Mouse (Mus musculus): ENCODE measurements around the gene Aldoart2. TPM values are rescaled to one million over a fixed set of nuclear protein-coding genes. Genes with fewer than 3 reads are reported as not detected.
A peak's percentile ranks its signal among the peaks of the same experiment; 100 is the strongest.

Gene Aldoart2
- polyA plus RNA-seq, 1 experiment from 2014 or later = not detected

DNA sequence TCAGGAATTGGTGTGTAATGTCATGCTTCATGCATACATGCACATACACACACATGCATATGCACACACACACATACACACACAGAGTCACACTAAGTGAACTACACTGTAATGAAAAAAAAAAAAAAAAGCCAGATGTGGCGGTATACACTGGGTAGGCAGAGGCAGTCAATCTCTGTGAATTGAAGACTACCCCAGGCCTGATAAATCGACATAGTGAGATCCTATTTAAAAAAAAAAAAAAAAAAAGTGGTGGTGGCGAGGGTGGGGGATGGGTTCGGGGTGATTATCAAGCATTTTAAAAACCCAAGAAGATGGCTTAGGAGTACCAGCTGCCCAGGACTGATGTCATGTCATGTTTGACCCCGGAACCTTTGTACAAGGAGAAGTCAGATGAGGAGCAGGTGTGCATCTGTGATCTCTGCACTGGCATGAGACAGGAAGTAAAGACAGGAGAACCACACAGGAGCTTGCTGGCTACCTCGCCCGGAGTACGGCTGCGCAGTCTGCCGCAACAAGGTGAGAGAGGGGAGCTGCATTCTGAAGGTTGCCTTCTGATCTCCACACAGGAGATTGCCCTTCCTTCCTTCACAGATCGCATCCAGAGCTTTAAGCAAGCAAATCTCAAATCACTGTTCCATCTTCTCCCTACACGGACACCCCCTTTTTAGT lies 5.7 kb upstream of the Aldoart2 start:
- Histone ChIP-seq H3K36me3 (ENCODE audit: insufficient read depth, low read length) (no peaks in the 10 kb centered on the region), H3K4me1 (ENCODE audit: insufficient read depth, low read length) (0 out of 2 replicates have a peak, but pooled peaks cover 6% of the 10 kb centered on the region), H3K27me3 (ENCODE audit: insufficient read depth, low read length) (no peaks in the 10 kb centered on the region), H3K27ac (ENCODE audit: low read length) (no peak overlapping the region), H3K4me2 (replicated peaks; ENCODE audit: low read depth, low read length) (no peak overlapping the region), H3K9ac (replicated peaks; ENCODE audit: low read length) (no peak overlapping the region), H3K4me3 (ENCODE audit: low read length) (no peak overlapping the region), H3K9me3 (ENCODE audit: low read length) (no peaks in the 10 kb centered on the region)
- no peak for ATAC-seq (ENCODE audit: low FRiP score, low TSS enrichment)
- 87% methylated on average over 12 of the region's 12 CpGs for WGBS

- WGBS = 13% methylated on average over 19 of the region's 19 CpGs
- Histone ChIP-seq H3K9me3 (ENCODE audit: low read length) (no peaks in the 10 kb centered on the region), H3K27me3 (ENCODE audit: insufficient read depth, low read length) (no peaks in the 10 kb centered on the region), H3K9ac (replicated peaks; ENCODE audit: low read length) (peak overlapping the region; percentile 31), H3K4me1 (ENCODE audit: insufficient read depth, low read length) (0 out of 2 replicates have a peak, but pooled peaks cover 6% of the 10 kb centered on the region), H3K4me2 (replicated peaks; ENCODE audit: low read depth, low read length) (peak overlapping the region; percentile 54), H3K4me3 (ENCODE audit: low read length) (peak overlapping the region; percentile 43), H3K36me3 (ENCODE audit: insufficient read depth, low read length) (no peaks in the 10 kb centered on the region), H3K27ac (ENCODE audit: low read length) (no peak overlapping the region)
- ATAC-seq (ENCODE audit: low FRiP score, low TSS enrichment) = no peak
Observed at GRCm38 (mm10) chr12:55560025-55560690, 4.9 kb upstream of the Aldoart2 start.

DNA sequence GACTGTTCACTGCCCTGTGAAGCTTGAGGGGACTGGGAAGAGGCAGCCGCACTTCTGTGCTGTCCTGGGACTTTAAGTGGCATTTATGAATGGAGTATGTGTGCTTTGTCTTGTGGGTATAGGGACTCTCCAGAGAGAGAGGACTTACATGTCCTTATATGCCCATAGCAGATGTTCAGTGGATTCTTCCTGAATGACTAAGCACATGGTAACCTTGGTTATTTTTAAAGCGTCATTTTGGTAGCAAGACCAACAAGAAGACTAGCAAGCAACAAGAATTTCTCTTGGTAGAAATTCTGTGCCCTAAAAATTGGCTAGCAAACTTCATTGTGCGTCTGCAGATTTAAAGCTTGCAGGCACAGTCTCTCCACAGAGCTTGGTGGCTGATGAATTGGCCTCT lies 1.3 kb upstream of the Aldoart2 start:
- ATAC-seq (ENCODE audit: low FRiP score, low TSS enrichment) = no peak
- H3K4me3 ChIP-seq (ENCODE audit: low read length) = no peak overlapping the region
- H3K4me1 ChIP-seq (ENCODE audit: insufficient read depth, low read length) = 0 out of 2 replicates have a peak, but pooled peaks cover 6% of the 10 kb centered on the region
- WGBS = 93% methylated on average over 3 of the region's 3 CpGs
- H3K27me3 ChIP-seq (ENCODE audit: insufficient read depth, low read length) = no peaks in the 10 kb centered on the region
- H3K4me2 ChIP-seq (replicated peaks; ENCODE audit: low read depth, low read length) = no peak overlapping the region
- H3K36me3 ChIP-seq (ENCODE audit: insufficient read depth, low read length) = no peaks in the 10 kb centered on the region
- no peaks in the 10 kb centered on the region for H3K9me3 ChIP-seq (ENCODE audit: low read length)
- no peak overlapping the region for H3K9ac ChIP-seq (replicated peaks; ENCODE audit: low read length)
- no peak overlapping the region for H3K27ac ChIP-seq (ENCODE audit: low read length)

DNA sequence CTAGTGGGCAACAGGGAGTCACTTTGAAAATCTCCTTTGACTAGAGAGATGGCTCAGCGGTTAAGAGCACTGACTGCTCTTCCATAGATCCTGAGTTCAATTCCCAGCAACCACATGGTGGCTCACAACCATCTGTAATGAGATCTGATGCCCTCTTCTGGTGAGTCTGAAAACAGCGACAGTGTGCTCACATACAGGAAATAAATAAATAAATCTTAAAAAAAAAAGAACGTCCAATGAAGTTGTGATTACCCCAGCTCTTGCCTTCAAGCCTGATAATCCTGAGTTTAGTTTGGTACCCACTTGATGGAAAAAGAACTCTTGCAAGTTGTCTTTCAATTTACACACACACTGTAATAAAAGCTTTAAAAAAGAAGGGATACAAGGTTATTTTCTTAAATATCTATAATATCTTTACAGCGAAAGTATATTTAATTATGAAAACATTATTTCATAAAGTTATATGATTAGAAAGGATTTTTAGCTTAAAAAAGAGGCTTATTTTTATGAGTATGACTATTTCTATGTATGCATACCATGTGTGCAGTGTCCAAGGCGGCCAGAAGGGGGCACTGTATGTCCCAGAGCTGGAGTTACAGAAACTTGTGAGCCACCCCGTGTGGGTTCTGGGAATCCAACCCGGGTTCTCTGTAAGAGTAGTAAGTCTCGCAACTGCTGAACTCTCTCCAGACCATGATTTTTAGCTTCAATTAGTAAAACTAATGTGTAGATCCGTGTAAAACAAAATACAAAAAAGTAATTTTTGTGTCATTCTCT lies 664 bp upstream of the Aldoart2 start:
- no peaks in the 10 kb centered on the region for H3K9me3 ChIP-seq (ENCODE audit: low read length)
- H3K27ac ChIP-seq (ENCODE audit: low read length) = no peak overlapping the region
- no peaks in the 10 kb centered on the region for H3K27me3 ChIP-seq (ENCODE audit: insufficient read depth, low read length)
- H3K36me3 ChIP-seq (ENCODE audit: insufficient read depth, low read length) = no peaks in the 10 kb centered on the region
- no peak overlapping the region for H3K4me2 ChIP-seq (replicated peaks; ENCODE audit: low read depth, low read length)
- WGBS = 87% methylated on average over 9 of the region's 9 CpGs
- ATAC-seq (ENCODE audit: low FRiP score, low TSS enrichment) = no peak
- H3K4me3 ChIP-seq (ENCODE audit: low read length) = no peak overlapping the region
- 0 out of 2 replicates have a peak, but pooled peaks cover 6% of the 10 kb centered on the region for H3K4me1 ChIP-seq (ENCODE audit: insufficient read depth, low read length)
- H3K9ac ChIP-seq (replicated peaks; ENCODE audit: low read length) = no peak overlapping the region

DNA sequence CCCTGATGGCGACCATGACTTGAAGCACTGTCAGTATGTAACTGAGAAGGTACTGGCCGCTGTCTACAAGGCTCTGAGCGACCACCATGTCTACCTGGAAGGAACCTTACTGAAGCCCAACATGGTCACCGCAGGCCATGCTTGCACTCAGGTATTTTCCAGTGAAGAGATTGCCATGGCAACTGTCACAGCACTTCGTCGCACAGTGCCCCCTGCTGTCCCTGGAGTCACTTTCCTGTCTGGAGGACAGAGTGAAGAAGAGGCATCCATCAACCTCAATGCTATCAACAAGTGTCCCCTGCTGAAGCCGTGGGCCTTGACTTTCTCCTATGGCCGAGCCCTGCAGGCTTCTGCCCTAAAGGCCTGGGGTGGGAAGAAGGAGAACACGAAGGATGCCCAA lies 828 bp downstream of the Aldoart2 start:
- H3K9ac ChIP-seq (replicated peaks; ENCODE audit: low read length) = no peak overlapping the region
- 77% methylated on average over 9 of the region's 9 CpGs for WGBS
- H3K4me1 ChIP-seq (ENCODE audit: insufficient read depth, low read length) = no peaks in the 10 kb centered on the region
- no peak overlapping the region for H3K4me3 ChIP-seq (ENCODE audit: low read length)
- no peaks in the 10 kb centered on the region for H3K27me3 ChIP-seq (ENCODE audit: insufficient read depth, low read length)
- no peaks in the 10 kb centered on the region for H3K36me3 ChIP-seq (ENCODE audit: insufficient read depth, low read length)
- no peak overlapping the region for H3K27ac ChIP-seq (ENCODE audit: low read length)
- no peaks in the 10 kb centered on the region; the same call in 1 of the 2 replicates for H3K9me3 ChIP-seq (ENCODE audit: low read length)
- no peak for ATAC-seq (ENCODE audit: low FRiP score, low TSS enrichment)
- H3K4me2 ChIP-seq (replicated peaks; ENCODE audit: low read depth, low read length) = no peak overlapping the region

DNA sequence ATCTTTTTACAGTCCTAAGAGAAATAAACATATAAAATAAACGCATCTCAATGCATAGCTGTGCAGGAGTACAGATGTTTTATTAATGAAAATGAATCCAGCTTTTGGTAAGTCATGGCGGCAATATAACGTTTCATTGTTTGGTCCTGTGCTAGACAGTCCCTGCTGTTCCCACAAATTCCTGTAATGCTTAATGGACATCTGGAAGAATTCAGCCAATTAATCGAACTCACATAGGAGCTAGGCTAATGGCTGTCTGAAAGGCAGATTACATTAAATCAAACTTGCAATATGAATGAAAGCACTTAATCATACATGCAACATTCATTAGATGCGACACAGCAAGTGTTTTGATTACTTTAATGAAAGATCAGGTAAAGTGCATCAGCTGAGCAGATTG lies 1.8 kb downstream of the Aldoart2 start:
- H3K4me3 ChIP-seq (ENCODE audit: low read length) = no peak overlapping the region
- 86% methylated on average over 5 of the region's 5 CpGs for WGBS
- no peak overlapping the region for H3K27ac ChIP-seq (ENCODE audit: low read length)
- H3K9ac ChIP-seq (replicated peaks; ENCODE audit: low read length) = no peak overlapping the region
- no peak for ATAC-seq (ENCODE audit: low FRiP score, low TSS enrichment)
- no peaks in the 10 kb centered on the region; the same call in 1 of the 2 replicates for H3K9me3 ChIP-seq (ENCODE audit: low read length)
- H3K27me3 ChIP-seq (ENCODE audit: insufficient read depth, low read length) = no peaks in the 10 kb centered on the region
- no peaks in the 10 kb centered on the region for H3K4me1 ChIP-seq (ENCODE audit: insufficient read depth, low read length)
- no peak overlapping the region for H3K4me2 ChIP-seq (replicated peaks; ENCODE audit: low read depth, low read length)
- H3K36me3 ChIP-seq (ENCODE audit: insufficient read depth, low read length) = no peaks in the 10 kb centered on the region

GRCm38 (mm10) chr12:55568466-55568865 lies 3.4 kb downstream of the Aldoart2 start:
- no peak overlapping the region for H3K4me2 ChIP-seq (replicated peaks; ENCODE audit: low read depth, low read length)
- no peak overlapping the region for H3K4me3 ChIP-seq (ENCODE audit: low read length)
- no peak overlapping the region for H3K9ac ChIP-seq (replicated peaks; ENCODE audit: low read length)
- WGBS = 90% methylated on average over 3 of the region's 3 CpGs
- no peaks in the 10 kb centered on the region for H3K4me1 ChIP-seq (ENCODE audit: insufficient read depth, low read length)
- ATAC-seq (ENCODE audit: low FRiP score, low TSS enrichment) = no peak
- H3K27me3 ChIP-seq (ENCODE audit: insufficient read depth, low read length) = no peaks in the 10 kb centered on the region
- H3K9me3 ChIP-seq (ENCODE audit: low read length) = no peaks in the 10 kb centered on the region; the same call in 1 of the 2 replicates
- H3K27ac ChIP-seq (ENCODE audit: low read length) = no peak overlapping the region
- no peaks in the 10 kb centered on the region for H3K36me3 ChIP-seq (ENCODE audit: insufficient read depth, low read length)

DNA sequence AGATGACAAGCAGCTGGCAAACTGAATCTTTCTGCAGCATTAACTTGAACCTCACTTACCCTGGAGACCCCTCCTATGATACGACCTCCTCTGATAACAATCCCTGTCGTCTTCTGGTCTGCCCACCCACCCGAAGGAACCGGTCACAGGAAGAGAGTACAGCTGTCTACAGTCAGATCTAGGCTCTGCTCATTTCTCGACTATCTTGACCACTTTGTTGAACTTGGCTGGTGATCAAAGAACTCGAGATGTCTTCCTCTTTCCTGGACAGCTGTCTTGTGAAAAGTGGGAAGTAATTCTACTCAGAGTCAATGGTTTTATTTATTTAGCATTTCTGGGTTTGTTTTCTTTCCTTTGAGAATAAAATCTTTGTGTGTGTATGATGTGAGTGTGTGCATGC lies 4.6 kb downstream of the Aldoart2 start:
- no peaks in the 10 kb centered on the region for H3K36me3 ChIP-seq (ENCODE audit: insufficient read depth, low read length)
- no peak overlapping the region for H3K9ac ChIP-seq (replicated peaks; ENCODE audit: low read length)
- H3K4me1 ChIP-seq (ENCODE audit: insufficient read depth, low read length) = no peaks in the 10 kb centered on the region
- 36% methylated on average over 6 of the region's 6 CpGs for WGBS
- no peak overlapping the region for H3K4me3 ChIP-seq (ENCODE audit: low read length)
- no peak for ATAC-seq (ENCODE audit: low FRiP score, low TSS enrichment)
- H3K9me3 ChIP-seq (ENCODE audit: low read length) = no peaks in the 10 kb centered on the region; the same call in 1 of the 2 replicates
- no peak overlapping the region for H3K4me2 ChIP-seq (replicated peaks; ENCODE audit: low read depth, low read length)
- H3K27ac ChIP-seq (ENCODE audit: low read length) = no peak overlapping the region
- no peaks in the 10 kb centered on the region for H3K27me3 ChIP-seq (ENCODE audit: insufficient read depth, low read length)

- H3K4me3 ChIP-seq (ENCODE audit: low read length) = no peak overlapping the region
- no peak overlapping the region for H3K27ac ChIP-seq (ENCODE audit: low read length)
- H3K9ac ChIP-seq (replicated peaks; ENCODE audit: low read length) = no peak overlapping the region
- no peaks in the 10 kb centered on the region for H3K27me3 ChIP-seq (ENCODE audit: insufficient read depth, low read length)
- no peaks in the 10 kb centered on the region; the same call in 1 of the 2 replicates for H3K9me3 ChIP-seq (ENCODE audit: low read length)
- WGBS = 86% methylated on average over 9 of the region's 9 CpGs
- no peak overlapping the region for H3K4me2 ChIP-seq (replicated peaks; ENCODE audit: low read depth, low read length)
- no peak for ATAC-seq (ENCODE audit: low FRiP score, low TSS enrichment)
- H3K36me3 ChIP-seq (ENCODE audit: insufficient read depth, low read length) = no peaks in the 10 kb centered on the region
- no peaks in the 10 kb centered on the region for H3K4me1 ChIP-seq (ENCODE audit: insufficient read depth, low read length)
Observed at GRCm38 (mm10) chr12:55570646-55571045, 5.6 kb downstream of the Aldoart2 start.
